Mouse (Mus musculus): ENCODE measurements at regions not wholly inside any gene's neighbourhood (a gene's known extent, or its start where the extent isn't known, plus 50 kb on each side); places are given as distances from the start of the nearest gene placed in this dataset.

GRCm38 (mm10) chr9:41580067-41580466, 418.6 kb upstream of the Ubash3b start:
- TF ChIP-seq POLR2A (IDR thresholded peaks at IDR 0.05; ENCODE audit: low read depth, low read length), result no peak
- no peak for TF ChIP-seq CTCF (IDR thresholded peaks at IDR 0.05; ENCODE audit: extremely low read depth, insufficient read length, insufficient replicate concordance, low read depth, low read length)
- 34% methylated on average over 4 of the region's 4 CpGs for WGBS
- Histone ChIP-seq H3K27me3 (ENCODE audit: control insufficient read depth, insufficient read depth, low read length) (peaks cover 13% of the 10 kb centered on the region), H3K4me3 (ENCODE audit: low read depth, low read length) (no peak overlapping the region), H3K27ac (ENCODE audit: insufficient read depth, low read depth, low read length) (peak overlapping the region; percentile 62), H3K36me3 (ENCODE audit: control insufficient read depth, insufficient read depth, low read length) (no peaks in the 10 kb centered on the region), H3K4me1 (ENCODE audit: control insufficient read depth, insufficient read depth, insufficient read length, low read length) (no peaks in the 10 kb centered on the region)

- H3K4me1 ChIP-seq (ENCODE audit: control insufficient read depth, insufficient read depth, insufficient read length, low read length), result no peaks in the 10 kb centered on the region
- H3K36me3 ChIP-seq (ENCODE audit: control insufficient read depth, insufficient read depth, low read length), result no peaks in the 10 kb centered on the region
- TF ChIP-seq CTCF (IDR thresholded peaks at IDR 0.05; ENCODE audit: extremely low read depth, insufficient read length, insufficient replicate concordance, low read depth, low read length) (no peak), POLR2A (IDR thresholded peaks at IDR 0.05; ENCODE audit: low read depth, low read length) (no peak)
- peaks cover 13% of the 10 kb centered on the region for H3K27me3 ChIP-seq (ENCODE audit: control insufficient read depth, insufficient read depth, low read length)
- 36% methylated on average over 13 of the region's 13 CpGs for WGBS
- peak overlapping the region; percentile 62; the same call in 1 of the 2 replicates for H3K27ac ChIP-seq (ENCODE audit: insufficient read depth, low read depth, low read length)
- no peak overlapping the region for H3K4me3 ChIP-seq (ENCODE audit: low read depth, low read length)
Measured at GRCm38 (mm10) chr9:41579107-41580014, 417.9 kb upstream of the Ubash3b start.

GRCm38 (mm10) chr9:41578221-41579106, 417.0 kb upstream of the Ubash3b start:
- H3K4me1 ChIP-seq (ENCODE audit: control insufficient read depth, insufficient read depth, insufficient read length, low read length), result no peaks in the 10 kb centered on the region
- 76% methylated on average over 14 of the region's 14 CpGs for WGBS
- H3K4me3 ChIP-seq (ENCODE audit: low read depth, low read length), result no peak overlapping the region
- H3K27ac ChIP-seq (ENCODE audit: insufficient read depth, low read depth, low read length), result no peak overlapping the region
- TF ChIP-seq CTCF (IDR thresholded peaks at IDR 0.05; ENCODE audit: extremely low read depth, insufficient read length, insufficient replicate concordance, low read depth, low read length) (no peak), POLR2A (IDR thresholded peaks at IDR 0.05; ENCODE audit: low read depth, low read length) (no peak)
- H3K27me3 ChIP-seq (ENCODE audit: control insufficient read depth, insufficient read depth, low read length), result peaks cover 13% of the 10 kb centered on the region
- H3K36me3 ChIP-seq (ENCODE audit: control insufficient read depth, insufficient read depth, low read length), result no peaks in the 10 kb centered on the region

GRCm38 (mm10) chr9:41577760-41578159, 416.3 kb upstream of the Ubash3b start:
- TF ChIP-seq POLR2A (IDR thresholded peaks at IDR 0.05; ENCODE audit: low read depth, low read length) (no peak), CTCF (IDR thresholded peaks at IDR 0.05; ENCODE audit: extremely low read depth, insufficient read length, insufficient replicate concordance, low read depth, low read length) (no peak)
- H3K27ac ChIP-seq (ENCODE audit: insufficient read depth, low read depth, low read length), result no peak overlapping the region
- no peaks in the 10 kb centered on the region for H3K36me3 ChIP-seq (ENCODE audit: control insufficient read depth, insufficient read depth, low read length)
- H3K4me1 ChIP-seq (ENCODE audit: control insufficient read depth, insufficient read depth, insufficient read length, low read length), result no peaks in the 10 kb centered on the region
- H3K27me3 ChIP-seq (ENCODE audit: control insufficient read depth, insufficient read depth, low read length), result peaks cover 13% of the 10 kb centered on the region
- no peak overlapping the region for H3K4me3 ChIP-seq (ENCODE audit: low read depth, low read length)
- 22% methylated on average over 1 of the region's 1 CpGs for WGBS

- Histone ChIP-seq H3K36me3 (ENCODE audit: control insufficient read depth, insufficient read depth, low read length) (no peaks in the 10 kb centered on the region), H3K4me3 (ENCODE audit: low read depth, low read length) (no peak overlapping the region), H3K27ac (ENCODE audit: insufficient read depth, low read depth, low read length) (no peak overlapping the region), H3K27me3 (ENCODE audit: control insufficient read depth, insufficient read depth, low read length) (peaks cover 6% of the 10 kb centered on the region), H3K4me1 (ENCODE audit: control insufficient read depth, insufficient read depth, insufficient read length, low read length) (no peaks in the 10 kb centered on the region)
- TF ChIP-seq POLR2A (IDR thresholded peaks at IDR 0.05; ENCODE audit: low read depth, low read length) (no peak), CTCF (IDR thresholded peaks at IDR 0.05; ENCODE audit: extremely low read depth, insufficient read length, insufficient replicate concordance, low read depth, low read length) (no peak)
- WGBS, result 41% methylated on average over 5 of the region's 5 CpGs
Measured at GRCm38 (mm10) chr9:41575826-41576225, 414.3 kb upstream of the Ubash3b start.

- WGBS, result 87% methylated on average over 4 of the region's 4 CpGs
- Histone ChIP-seq H3K27ac (ENCODE audit: insufficient read depth, low read depth, low read length) (no peak overlapping the region), H3K4me1 (ENCODE audit: control insufficient read depth, insufficient read depth, insufficient read length, low read length) (no peaks in the 10 kb centered on the region), H3K27me3 (ENCODE audit: control insufficient read depth, insufficient read depth, low read length) (no peaks in the 10 kb centered on the region), H3K36me3 (ENCODE audit: control insufficient read depth, insufficient read depth, low read length) (no peaks in the 10 kb centered on the region), H3K4me3 (ENCODE audit: low read depth, low read length) (no peak overlapping the region)
- TF ChIP-seq POLR2A (IDR thresholded peaks at IDR 0.05; ENCODE audit: low read depth, low read length) (no peak), CTCF (IDR thresholded peaks at IDR 0.05; ENCODE audit: extremely low read depth, insufficient read length, insufficient replicate concordance, low read depth, low read length) (no peak)
Measured at GRCm38 (mm10) chr9:41570262-41570661, 408.8 kb upstream of the Ubash3b start.

- WGBS, result 56% methylated on average over 5 of the region's 5 CpGs
- Histone ChIP-seq H3K4me1 (ENCODE audit: control insufficient read depth, insufficient read depth, insufficient read length, low read length) (no peaks in the 10 kb centered on the region), H3K27me3 (ENCODE audit: control insufficient read depth, insufficient read depth, low read length) (no peaks in the 10 kb centered on the region), H3K27ac (ENCODE audit: insufficient read depth, low read depth, low read length) (no peak overlapping the region), H3K4me3 (ENCODE audit: low read depth, low read length) (no peak overlapping the region), H3K36me3 (ENCODE audit: control insufficient read depth, insufficient read depth, low read length) (no peaks in the 10 kb centered on the region)
- TF ChIP-seq CTCF (IDR thresholded peaks at IDR 0.05; ENCODE audit: extremely low read depth, insufficient read length, insufficient replicate concordance, low read depth, low read length) (no peak), POLR2A (IDR thresholded peaks at IDR 0.05; ENCODE audit: low read depth, low read length) (no peak)
Measured at GRCm38 (mm10) chr9:41566496-41566895, 405.0 kb upstream of the Ubash3b start.
